Mouse (Mus musculus): ENCODE measurements around the gene Whrn. TPM values are rescaled to one million over a fixed set of nuclear protein-coding genes. Genes with fewer than 3 reads are reported as not detected.

The Whrn gene
- total and polyA plus RNA-seq, 2 experiments = 0.37 to 0.89 TPM

- Histone ChIP-seq H3K4me3 (ENCODE audit: insufficient read depth, low read depth, low read length) (no peak overlapping the region), H3K4me1 (ENCODE audit: control insufficient read depth, insufficient read depth, low read length) (no peaks in the 10 kb centered on the region), H3K9ac (ENCODE audit: low read depth, low read length) (no peak overlapping the region), H3K36me3 (ENCODE audit: control insufficient read depth, insufficient read depth, low read length) (no peaks in the 10 kb centered on the region), H3K27ac (replicated peaks; ENCODE audit: insufficient read depth, low read depth, low read length) (no peak overlapping the region), H3K79me2 (ENCODE audit: control insufficient read depth, insufficient read depth, low read length) (no peaks in the 10 kb centered on the region), H3K27me3 (ENCODE audit: control insufficient read depth, insufficient read depth, low read length) (no peaks in the 10 kb centered on the region)
- WGBS = 80% methylated on average over 7 of the region's 7 CpGs
- no peak for DNase-seq (ENCODE audit: extremely low read depth, low read depth, low spot score)
- no peak for TF ChIP-seq CTCF (IDR thresholded peaks at IDR 0.05; ENCODE audit: low read depth, low read length)
- no peak for TF ChIP-seq POLR2A (IDR thresholded peaks at IDR 0.05; ENCODE audit: extremely low read depth, insufficient read depth, low read length)
Observed at GRCm38 (mm10) chr4:63483741-63484140, 12.1 kb downstream of the Whrn start.

GRCm38 (mm10) chr4:63480845-63481167 is 15.0 kb downstream of the Whrn start:
- Histone ChIP-seq H3K4me1 (ENCODE audit: control insufficient read depth, insufficient read depth, low read length) (no peaks in the 10 kb centered on the region), H3K4me3 (ENCODE audit: insufficient read depth, low read depth, low read length) (no peak overlapping the region), H3K36me3 (ENCODE audit: control insufficient read depth, insufficient read depth, low read length) (no peaks in the 10 kb centered on the region), H3K27me3 (ENCODE audit: control insufficient read depth, insufficient read depth, low read length) (no peaks in the 10 kb centered on the region), H3K79me2 (ENCODE audit: control insufficient read depth, insufficient read depth, low read length) (no peaks in the 10 kb centered on the region), H3K27ac (replicated peaks; ENCODE audit: insufficient read depth, low read depth, low read length) (no peak overlapping the region), H3K9ac (ENCODE audit: low read depth, low read length) (no peak overlapping the region)
- no peak for DNase-seq (ENCODE audit: extremely low read depth, low read depth, low spot score)
- 70% methylated on average over 11 of the region's 11 CpGs for WGBS
- TF ChIP-seq CTCF (IDR thresholded peaks at IDR 0.05; ENCODE audit: low read depth, low read length) (no peak), POLR2A (IDR thresholded peaks at IDR 0.05; ENCODE audit: extremely low read depth, insufficient read depth, low read length) (no peak)

GRCm38 (mm10) chr4:63480098-63480844 is 15.5 kb downstream of the Whrn start:
- Histone ChIP-seq H3K79me2 (ENCODE audit: control insufficient read depth, insufficient read depth, low read length) (no peaks in the 10 kb centered on the region), H3K27ac (replicated peaks; ENCODE audit: insufficient read depth, low read depth, low read length) (no peak overlapping the region), H3K36me3 (ENCODE audit: control insufficient read depth, insufficient read depth, low read length) (no peaks in the 10 kb centered on the region), H3K4me1 (ENCODE audit: control insufficient read depth, insufficient read depth, low read length) (no peaks in the 10 kb centered on the region), H3K9ac (ENCODE audit: low read depth, low read length) (no peak overlapping the region), H3K4me3 (ENCODE audit: insufficient read depth, low read depth, low read length) (no peak overlapping the region), H3K27me3 (ENCODE audit: control insufficient read depth, insufficient read depth, low read length) (no peaks in the 10 kb centered on the region)
- TF ChIP-seq CTCF (IDR thresholded peaks at IDR 0.05; ENCODE audit: low read depth, low read length) (peak; percentile 75), POLR2A (IDR thresholded peaks at IDR 0.05; ENCODE audit: extremely low read depth, insufficient read depth, low read length) (no peak)
- peak; percentile 20 for DNase-seq (ENCODE audit: extremely low read depth, low read depth, low spot score)
- WGBS = 47% methylated on average over 11 of the region's 11 CpGs

- TF ChIP-seq POLR2A (IDR thresholded peaks at IDR 0.05; ENCODE audit: extremely low read depth, insufficient read depth, low read length) = no peak
- no peak for TF ChIP-seq CTCF (IDR thresholded peaks at IDR 0.05; ENCODE audit: low read depth, low read length)
Observed at GRCm38 (mm10) chr4:63478036-63478435, 17.8 kb downstream of the Whrn start.

GRCm38 (mm10) chr4:63476891-63477290 is 18.9 kb downstream of the Whrn start:
- no peak overlapping the region for H3K27ac ChIP-seq (replicated peaks; ENCODE audit: insufficient read depth, low read depth, low read length)
- WGBS = 93% methylated on average over 6 of the region's 6 CpGs
- no peak overlapping the region for H3K4me3 ChIP-seq (ENCODE audit: insufficient read depth, low read depth, low read length)
- no peaks in the 10 kb centered on the region for H3K79me2 ChIP-seq (ENCODE audit: control insufficient read depth, insufficient read depth, low read length)
- no peak overlapping the region for H3K9ac ChIP-seq (ENCODE audit: low read depth, low read length)
- TF ChIP-seq CTCF (IDR thresholded peaks at IDR 0.05; ENCODE audit: low read depth, low read length) (no peak), POLR2A (IDR thresholded peaks at IDR 0.05; ENCODE audit: extremely low read depth, insufficient read depth, low read length) (no peak)
- H3K36me3 ChIP-seq (ENCODE audit: control insufficient read depth, insufficient read depth, low read length) = no peaks in the 10 kb centered on the region
- H3K4me1 ChIP-seq (ENCODE audit: control insufficient read depth, insufficient read depth, low read length) = no peaks in the 10 kb centered on the region
- H3K27me3 ChIP-seq (ENCODE audit: control insufficient read depth, insufficient read depth, low read length) = no peaks in the 10 kb centered on the region
- no peak for DNase-seq (ENCODE audit: extremely low read depth, low read depth, low spot score)

More at GRCm38 (mm10) chr4:63478036-63478435, 17.8 kb downstream of the Whrn start:
- Histone ChIP-seq H3K27me3 (ENCODE audit: control insufficient read depth, insufficient read depth, low read length) (no peaks in the 10 kb centered on the region), H3K9ac (ENCODE audit: low read depth, low read length) (no peak overlapping the region), H3K27ac (replicated peaks; ENCODE audit: insufficient read depth, low read depth, low read length) (no peak overlapping the region), H3K4me1 (ENCODE audit: control insufficient read depth, insufficient read depth, low read length) (no peaks in the 10 kb centered on the region), H3K4me3 (ENCODE audit: insufficient read depth, low read depth, low read length) (no peak overlapping the region), H3K79me2 (ENCODE audit: control insufficient read depth, insufficient read depth, low read length) (no peaks in the 10 kb centered on the region), H3K36me3 (ENCODE audit: control insufficient read depth, insufficient read depth, low read length) (no peaks in the 10 kb centered on the region)
- DNase-seq (ENCODE audit: extremely low read depth, low read depth, low spot score) = no peak
- 84% methylated on average over 7 of the region's 7 CpGs for WGBS

DNA sequence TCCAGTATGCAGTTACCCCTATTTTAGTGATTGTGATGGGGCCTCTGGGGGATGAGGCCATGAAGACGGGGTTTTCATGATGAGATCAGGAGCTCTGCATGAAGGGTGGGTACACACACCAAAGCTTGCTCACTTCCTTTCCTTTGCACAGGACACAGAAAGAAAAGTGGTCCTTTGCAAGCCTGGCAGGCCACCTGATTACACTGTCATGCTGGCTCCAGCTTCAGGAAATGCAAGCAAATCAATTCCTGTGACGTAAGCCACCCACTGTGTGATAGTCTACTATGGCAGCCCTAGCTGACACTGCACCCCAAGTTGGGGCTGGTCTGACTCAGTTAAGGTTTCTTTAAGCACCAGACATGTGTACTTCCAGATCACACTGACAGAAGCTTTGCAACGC is 20.6 kb downstream of the Whrn start:
- Histone ChIP-seq H3K79me2 (ENCODE audit: control insufficient read depth, insufficient read depth, low read length) (no peaks in the 10 kb centered on the region), H3K36me3 (ENCODE audit: control insufficient read depth, insufficient read depth, low read length) (no peaks in the 10 kb centered on the region), H3K27ac (replicated peaks; ENCODE audit: insufficient read depth, low read depth, low read length) (no peak overlapping the region), H3K4me3 (ENCODE audit: insufficient read depth, low read depth, low read length) (no peak overlapping the region), H3K27me3 (ENCODE audit: control insufficient read depth, insufficient read depth, low read length) (no peaks in the 10 kb centered on the region), H3K9ac (ENCODE audit: low read depth, low read length) (no peak overlapping the region), H3K4me1 (ENCODE audit: control insufficient read depth, insufficient read depth, low read length) (no peaks in the 10 kb centered on the region)
- WGBS = 77% methylated on average over 3 of the region's 3 CpGs
- no peak for DNase-seq (ENCODE audit: extremely low read depth, low read depth, low spot score)
- TF ChIP-seq CTCF (IDR thresholded peaks at IDR 0.05; ENCODE audit: low read depth, low read length) (no peak), POLR2A (IDR thresholded peaks at IDR 0.05; ENCODE audit: extremely low read depth, insufficient read depth, low read length) (no peak)
